Mouse (Mus musculus) gastrocnemius, postnatal 14 days (tissue): ENCODE measurements around the gene Gps2. TPM values are rescaled to one million over a fixed set of nuclear protein-coding genes. Genes with fewer than 3 reads are reported as not detected.
A peak's percentile ranks its signal among the peaks of the same experiment; 100 is the strongest.

ENCODE experiments used
- DNase-seq: peaks from one replicate; pipeline ENCODE4 v3.0.0; 2021; ENCODE audit warnings: mixed read lengths
- intact Hi-C: fragments of 180-260 bp; cut with DNase I; formaldehyde crosslinking; loops from one replicate; pipeline ENCODE4 v1.15.1; 2025; ENCODE audit warnings: low total_unique reads
- total RNA-seq, 2 experiments: library from RNA; stranded (reverse); gene quantifications; 2 replicates each; pipeline ENCODE4 v1.2.3; 2021

Gene Gps2
- total RNA-seq, 2 experiments from 2014 or later = 21.8 to 24.2 TPM

DNA sequence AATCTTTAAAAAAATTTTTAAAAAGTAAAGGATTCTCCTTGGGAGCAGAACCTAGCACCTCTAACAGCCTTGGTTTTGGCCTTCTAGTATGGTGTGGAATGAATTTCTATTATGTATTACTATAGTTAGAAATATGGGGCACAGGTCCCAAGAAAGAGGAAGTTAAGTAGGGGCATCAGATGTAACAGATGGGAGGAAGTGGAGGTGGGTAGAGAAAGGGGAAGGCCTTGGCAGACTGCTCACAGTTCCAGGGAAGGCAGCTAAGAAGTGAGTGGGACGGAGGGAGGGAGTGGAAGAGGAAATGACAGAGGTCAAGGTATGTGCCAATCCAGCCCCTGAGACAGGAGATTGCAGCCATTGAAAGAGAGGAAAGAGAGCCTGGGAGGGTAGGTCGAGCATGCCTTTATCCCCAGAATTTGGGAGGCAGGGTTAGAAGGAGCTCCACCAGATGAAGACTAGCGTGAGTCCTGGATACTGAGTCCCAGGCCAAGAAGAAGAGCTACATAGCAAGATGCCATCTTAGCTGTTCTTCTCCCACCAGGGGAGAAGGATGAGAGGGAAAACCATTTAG lies 17.4 kb downstream of the Gps2 start:
- intact Hi-C loops = loop anchor here (10.0 kb wide), 1 partner anchor 74 kb away; the partner anchor contains the start of gene Dvl2
- no peak for DNase-seq

- no peak for DNase-seq
- intact Hi-C loops = loop anchor here (10.0 kb wide), 1 partner anchor 73 kb away; the partner anchor contains the start of gene Dvl2
Observed at GRCm38 (mm10) chr11:69931769-69932168, 18.1 kb downstream of the Gps2 start.

- DNase-seq = no peak
- intact Hi-C loops = loop anchor here (10.0 kb wide), 1 partner anchor 73 kb away; the partner anchor contains the start of gene Dvl2
Observed at GRCm38 (mm10) chr11:69932254-69932653, 18.6 kb downstream of the Gps2 start.

GRCm38 (mm10) chr11:69933066-69933465 lies 19.4 kb downstream of the Gps2 start:
- no peak for DNase-seq
- intact Hi-C loops = loop anchor here (10.0 kb wide), 1 partner anchor 72 kb away; the partner anchor contains the start of gene Dvl2

GRCm38 (mm10) chr11:69934169-69934568 lies 20.5 kb downstream of the Gps2 start:
- DNase-seq = peak; percentile 96
- intact Hi-C loops = loop anchor here (10.0 kb wide), 1 partner anchor 71 kb away; the partner anchor contains the start of gene Dvl2

DNA sequence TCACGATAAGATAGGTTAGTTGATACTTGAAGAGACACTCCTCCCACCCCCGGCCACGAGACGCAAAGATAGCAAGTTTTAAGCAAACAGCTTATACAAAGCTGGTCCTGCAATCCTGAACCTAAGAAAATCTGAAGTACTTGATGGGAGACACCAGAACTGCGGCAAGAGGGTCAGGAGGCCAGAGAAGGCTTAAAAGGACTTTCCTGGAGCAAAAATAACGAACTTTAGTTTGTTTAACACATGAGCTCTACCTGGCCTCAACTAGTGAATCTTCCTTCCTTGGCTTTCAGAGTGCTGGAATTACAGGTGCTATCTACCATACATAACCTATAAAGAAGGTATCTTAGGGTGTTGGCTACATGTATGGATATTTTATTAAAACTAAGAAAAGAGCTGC lies 21.0 kb downstream of the Gps2 start:
- no peak for DNase-seq
- intact Hi-C loops = loop anchor here (10.0 kb wide), 1 partner anchor 70 kb away; the partner anchor contains the start of gene Dvl2

DNA sequence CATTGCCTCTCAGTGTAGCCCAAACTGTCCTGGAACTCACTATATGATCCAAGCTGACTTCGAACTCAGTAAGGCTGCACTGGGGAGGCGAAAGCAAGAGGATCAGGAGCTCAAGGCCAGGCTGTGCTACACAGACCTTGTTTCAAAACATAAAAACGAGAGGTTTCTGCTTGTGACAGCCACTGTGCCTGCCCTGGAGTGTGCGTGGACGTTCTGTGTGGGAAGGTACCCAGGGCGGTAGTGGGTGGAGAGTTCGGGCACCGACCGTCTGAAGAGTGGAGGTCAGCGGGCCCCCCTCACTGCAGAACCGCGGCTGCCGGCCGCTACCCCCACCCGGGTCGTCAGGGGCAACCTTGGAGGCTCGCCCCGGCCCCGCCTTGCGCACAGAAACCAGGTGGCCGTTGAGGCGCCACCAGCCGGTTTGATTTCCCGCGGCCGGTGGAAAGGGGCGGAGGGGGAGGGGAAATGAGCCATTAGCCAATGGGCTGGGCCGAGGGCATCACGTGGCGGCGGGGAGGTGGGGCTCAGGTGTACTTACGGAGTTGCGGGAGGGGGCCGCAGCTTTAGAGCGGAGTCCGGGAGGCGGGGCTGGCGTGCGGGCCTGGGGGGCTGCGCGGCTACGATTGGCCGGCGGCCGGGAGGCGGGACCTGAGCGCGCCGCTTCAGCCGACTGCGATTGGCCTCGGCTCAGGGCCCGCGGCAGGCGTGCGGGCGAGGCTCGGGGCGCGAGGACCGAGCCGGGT lies 21.6 kb downstream of the Gps2 start, which contains the start of gene Ybx2:
Ybx2 (plus strand) TSS at position 660 of the 743 bp plus-strand sequence.
- intact Hi-C loops = loop anchor here (10.0 kb wide), 1 partner anchor 69 kb away; the partner anchor contains the start of gene Dvl2
- peak; percentile 86 for DNase-seq

DNA sequence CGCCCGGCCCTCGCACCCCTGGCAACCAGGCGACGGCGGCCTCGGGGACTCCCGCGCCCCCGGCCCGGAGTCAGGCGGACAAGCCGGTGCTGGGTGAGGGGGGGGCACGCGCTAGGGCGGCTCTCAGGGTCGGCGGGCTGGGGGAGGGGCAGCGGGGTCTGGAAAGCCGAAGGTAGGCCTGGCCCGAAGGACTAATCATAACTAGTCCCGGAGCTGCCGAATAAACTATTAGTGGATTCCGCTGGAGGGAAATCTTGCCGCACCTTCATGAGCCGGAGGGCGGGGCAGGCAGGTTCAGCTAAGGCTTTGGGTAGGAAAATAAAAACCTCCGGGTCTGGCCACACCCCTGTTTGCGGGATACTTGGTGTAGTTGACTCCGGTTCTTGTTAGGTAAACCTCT lies 22.5 kb downstream of the Gps2 start:
- DNase-seq = no peak
- intact Hi-C loops = loop anchor here (10.0 kb wide), 1 partner anchor 69 kb away; the partner anchor contains the start of gene Dvl2

DNA sequence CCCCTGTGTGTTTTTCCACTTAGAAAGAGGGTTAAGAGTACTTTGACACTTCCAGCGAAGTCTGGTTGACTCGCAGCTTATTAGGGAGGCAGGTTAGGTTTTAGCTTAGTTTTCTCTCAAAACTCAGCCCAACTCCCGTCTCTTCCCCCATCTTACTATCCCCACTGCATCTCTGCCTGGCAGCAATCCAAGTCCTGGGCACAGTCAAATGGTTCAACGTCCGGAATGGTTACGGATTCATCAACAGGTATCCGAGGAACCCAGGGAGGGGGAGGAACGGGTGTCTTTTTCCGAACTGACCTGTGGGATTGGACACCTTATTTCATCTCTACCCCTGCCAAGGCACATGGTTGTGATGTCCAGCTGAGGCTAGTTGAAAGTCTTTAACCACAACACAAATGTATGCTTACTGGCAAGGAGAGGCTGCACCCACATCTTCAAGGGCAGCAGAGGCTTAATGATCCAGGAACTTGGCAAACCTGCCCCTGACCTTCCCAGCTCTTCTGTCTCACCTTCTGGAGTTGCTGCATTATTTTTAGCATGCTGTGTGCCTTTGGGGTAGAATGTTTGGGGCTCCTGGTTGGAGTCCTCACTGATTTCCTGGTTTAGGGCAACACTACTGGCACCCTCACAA lies 23.1 kb downstream of the Gps2 start:
- no peak for DNase-seq
- intact Hi-C loops = loop anchor here (10.0 kb wide), 1 partner anchor 68 kb away; the partner anchor contains the start of gene Dvl2

- intact Hi-C loops = loop anchor here (10.0 kb wide), 1 partner anchor 67 kb away; the partner anchor contains the start of gene Dvl2
- peak; percentile 79 for DNase-seq
Observed at GRCm38 (mm10) chr11:69937385-69937784, 23.7 kb downstream of the Gps2 start.

GRCm38 (mm10) chr11:69937834-69938233 lies 24.1 kb downstream of the Gps2 start:
- intact Hi-C loops = loop anchor here (10.0 kb wide), 1 partner anchor 67 kb away; the partner anchor contains the start of gene Dvl2
- DNase-seq = no peak

- intact Hi-C loops = loop anchor here (10.0 kb wide), 1 partner anchor 66 kb away; the partner anchor contains the start of gene Dvl2
- DNase-seq = no peak
Observed at GRCm38 (mm10) chr11:69938401-69938979, 24.8 kb downstream of the Gps2 start.

GRCm38 (mm10) chr11:69939181-69939580 lies 25.5 kb downstream of the Gps2 start:
- intact Hi-C loops = loop anchor here (10.0 kb wide), 1 partner anchor 66 kb away; the partner anchor contains the start of gene Dvl2
- DNase-seq = no peak

DNA sequence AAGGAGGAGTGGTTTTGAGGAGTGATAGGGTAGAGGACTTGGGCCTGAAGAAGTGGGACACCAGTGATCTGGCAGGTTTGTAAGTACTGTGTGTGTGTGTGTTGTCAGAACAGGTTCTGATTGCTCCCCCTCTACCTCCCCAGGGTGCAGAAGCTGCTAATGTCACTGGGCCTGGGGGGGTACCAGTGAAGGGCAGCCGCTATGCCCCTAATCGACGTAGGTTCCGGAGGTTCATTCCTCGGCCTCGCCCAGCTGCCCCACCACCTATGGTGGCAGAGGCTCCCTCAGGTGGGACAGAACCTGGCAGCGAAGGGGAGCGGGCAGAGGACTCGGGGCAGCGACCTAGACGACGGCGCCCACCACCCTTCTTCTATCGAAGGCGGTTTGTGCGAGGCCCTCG lies 26.0 kb downstream of the Gps2 start:
- no peak for DNase-seq
- intact Hi-C loops = loop anchor here (10.0 kb wide), 1 partner anchor 65 kb away; the partner anchor contains the start of gene Dvl2

DNA sequence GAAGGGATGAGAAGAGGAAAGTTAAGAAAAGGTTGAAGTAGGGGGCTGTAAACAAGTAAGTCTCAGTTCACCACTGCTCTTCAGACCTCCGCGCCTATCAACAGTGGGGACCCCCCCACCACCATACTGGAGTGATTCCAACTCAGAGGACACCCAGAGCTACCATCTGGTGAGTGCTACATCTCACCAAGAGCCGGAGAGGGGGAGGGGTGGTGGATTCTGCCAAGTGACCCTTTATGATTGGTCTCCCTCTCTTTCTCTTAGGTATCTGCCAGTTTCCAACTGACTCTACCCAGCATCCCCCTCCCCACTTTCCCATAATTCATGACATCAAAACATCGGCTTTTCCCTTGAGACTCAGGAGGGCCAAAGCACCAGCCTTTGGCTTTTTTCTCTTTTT lies 27.3 kb downstream of the Gps2 start:
- intact Hi-C loops = no loop called here

GRCm38 (mm10) chr11:69945216-69945615 lies 31.5 kb downstream of the Gps2 start:
- DNase-seq = no peak
- intact Hi-C loops = no loop called here

More for the DNA sequence above, 27.3 kb downstream of the Gps2 start:
- no peak for DNase-seq

- intact Hi-C loops = no loop called here
- DNase-seq = no peak
Observed at GRCm38 (mm10) chr11:69945997-69946891, 32.6 kb downstream of the Gps2 start.

- peak; percentile 80 for DNase-seq
- intact Hi-C loops = no loop called here
Observed at GRCm38 (mm10) chr11:69947337-69948065, 33.8 kb downstream of the Gps2 start.
